8 mouse cellular contexts compared by ENCODE assay signal in genomic region chr10:25929401-25930150, GRCm38 (mm10).
DNase-seq lines count a peak whose midpoint lies in the region; ATAC-seq and TF ChIP-seq lines count a peak whose summit lies in the region.

No protein-coding gene starts in this region.

- no peak overlapping the region for H3K9ac ChIP-seq in kidney, postnatal 0 days (ENCODE audit: low read depth, low read length)
- H3K9ac ChIP-seq in kidney, embryonic 16.5 days (replicated peaks; ENCODE audit: low read length): no peak overlapping the region
- no peak overlapping the region for H3K9ac ChIP-seq in heart, embryonic 12.5 days

- H3K4me2 ChIP-seq in kidney, postnatal 0 days (ENCODE audit: low read length): no peak overlapping the region
- H3K4me2 ChIP-seq in kidney, embryonic 16.5 days (replicated peaks; ENCODE audit: low read depth, low read length): no peak overlapping the region
- peak overlapping the region; percentile 56 for H3K4me2 ChIP-seq in heart, embryonic 12.5 days
- peak overlapping the region; percentile 60 for H3K4me2 ChIP-seq in myocyte (ENCODE audit: low read depth)

- no peaks in the 10 kb centered on the region for H3K79me2 ChIP-seq in myocyte (ENCODE audit: control insufficient read depth, insufficient read depth)

- no peak for ATAC-seq in kidney, postnatal 0 days (replicated peaks; ENCODE audit: low FRiP score, low read depth)
- ATAC-seq in kidney, embryonic 16.5 days (ENCODE audit: low FRiP score, low TSS enrichment): no peak
- ATAC-seq in heart, embryonic 12.5 days (ENCODE audit: insufficient number of reproducible peaks, low FRiP score): peak; percentile 48; the same call in 1 of the 2 replicates
- no peak for ATAC-seq in monocyte, adult 5-6 weeks (replicated peaks; ENCODE audit: insufficient number of reproducible peaks, low FRiP score, low TSS enrichment, poor library complexity, severe bottlenecking)

- DNase-seq in kidney, postnatal 0 days (ENCODE audit: low spot score): peak; percentile 39
- DNase-seq in layer of hippocampus, postnatal 14 days (ENCODE audit: low spot score in 2 of 2): peak; percentile 31 to 66
- no peak for DNase-seq in testis, postnatal 14 days (ENCODE audit: low spot score)
- DNase-seq in lung, adult 18-20 months: no peak

- 0 out of 2 replicates have a peak, but pooled peaks cover 7% of the 10 kb centered on the region for H3K4me1 ChIP-seq in kidney, postnatal 0 days (replicated peaks; ENCODE audit: insufficient read depth, low read length)
- peaks cover 9% of the 10 kb centered on the region; the same call in 1 of the 2 replicates for H3K4me1 ChIP-seq in kidney, embryonic 16.5 days (ENCODE audit: insufficient read depth, low read length)
- H3K4me1 ChIP-seq in heart, embryonic 12.5 days (replicated peaks): peaks cover 25% of the 10 kb centered on the region

- H3K4me3 ChIP-seq in kidney, postnatal 0 days (replicated peaks; ENCODE audit: low read depth, low read length): no peak overlapping the region
- no peak overlapping the region for H3K4me3 ChIP-seq in kidney, embryonic 16.5 days (ENCODE audit: low read length)
- H3K4me3 ChIP-seq in heart, embryonic 12.5 days: no peak overlapping the region
- H3K4me3 ChIP-seq in myocyte: no peak overlapping the region

- no peak overlapping the region for H3K27ac ChIP-seq in kidney, postnatal 0 days
- no peak overlapping the region for H3K27ac ChIP-seq in kidney, embryonic 16.5 days (ENCODE audit: low read length)
- peak overlapping the region; percentile 79 for H3K27ac ChIP-seq in heart, embryonic 12.5 days (ENCODE audit: poor library complexity, severe bottlenecking)

- H3K9me3 ChIP-seq in kidney, postnatal 0 days (replicated peaks; ENCODE audit: low read length): no peaks in the 10 kb centered on the region
- no peaks in the 10 kb centered on the region for H3K9me3 ChIP-seq in kidney, embryonic 16.5 days (ENCODE audit: low read length)
- H3K9me3 ChIP-seq in heart, embryonic 12.5 days (replicated peaks): no peaks in the 10 kb centered on the region

- no peak for TF ChIP-seq POLR2A in myocyte (IDR thresholded peaks at IDR 0.05; ENCODE audit: insufficient read length, low read depth)

- no peaks in the 10 kb centered on the region for H3K36me3 ChIP-seq in kidney, postnatal 0 days (ENCODE audit: insufficient read depth, low read length)
- H3K36me3 ChIP-seq in kidney, embryonic 16.5 days (ENCODE audit: insufficient read depth, low read length): no peaks in the 10 kb centered on the region
- no peaks in the 10 kb centered on the region for H3K36me3 ChIP-seq in heart, embryonic 12.5 days
- no peaks in the 10 kb centered on the region for H3K36me3 ChIP-seq in myocyte (ENCODE audit: control insufficient read depth, insufficient read depth)

- no peak overlapping the region for H3ac ChIP-seq in myocyte (ENCODE audit: control insufficient read depth, insufficient read length)

- no peaks in the 10 kb centered on the region for H3K27me3 ChIP-seq in kidney, postnatal 0 days (ENCODE audit: insufficient read depth, low read length)
- no peaks in the 10 kb centered on the region for H3K27me3 ChIP-seq in kidney, embryonic 16.5 days (ENCODE audit: insufficient read depth, low read length)
- H3K27me3 ChIP-seq in heart, embryonic 12.5 days (replicated peaks): no peaks in the 10 kb centered on the region
- H3K27me3 ChIP-seq in myocyte (ENCODE audit: control insufficient read depth, insufficient read depth, insufficient read length): no peaks in the 10 kb centered on the region

- TF ChIP-seq CTCF in kidney, postnatal 0 days (IDR thresholded peaks at IDR 0.05; ENCODE audit: low read depth): no peak

- WGBS in kidney, postnatal 0 days: 26% methylated on average over 12 of the region's 12 CpGs
- 42% methylated on average over 12 of the region's 12 CpGs for WGBS in kidney, embryonic 16.5 days
- WGBS in heart, embryonic 12.5 days: 12% methylated on average over 12 of the region's 12 CpGs

TF ChIP-seq in myocyte, 11 proteins besides CTCF, POLR2A, EP300 and RAD21:
- TF ChIP-seq MYOD1 (IDR thresholded peaks at IDR 0.05; ENCODE audit: control insufficient read depth in 1 of 3, insufficient read length in 2 of 3, low read depth in 2 of 3) (peak; percentile 35 to 74 (median 74)), USF1 (IDR thresholded peaks at IDR 0.05; ENCODE audit: low read depth) (no peak), REST (IDR thresholded peaks at IDR 0.05; ENCODE audit: insufficient read depth, insufficient read length) (no peak), E2F4 (IDR thresholded peaks at IDR 0.05; ENCODE audit: insufficient read depth) (no peak), POLR2AphosphoS2 (IDR thresholded peaks at IDR 0.05; ENCODE audit: insufficient read length, low read depth) (no peak), SRF (IDR thresholded peaks at IDR 0.05; ENCODE audit: control insufficient read depth, insufficient read length, low read depth) (no peak), CEBPB (IDR thresholded peaks at IDR 0.05; ENCODE audit: insufficient read depth, poor library complexity, severe bottlenecking) (no peak), MYOG (IDR thresholded peaks at IDR 0.05; ENCODE audit: control insufficient read depth in 1 of 3, insufficient read depth in 1 of 3, insufficient read length in 2 of 3, low read depth in 2 of 3) (peak; percentile 63 to 92 (median 63)), TCF12 (IDR thresholded peaks at IDR 0.05; ENCODE audit: insufficient read depth, poor library complexity, severe bottlenecking) (peak; percentile 11)

Comparison
In these comparisons a context has a peak if more than half of its experiments do, and no peak if none do; other contexts are left out.
1. DNase-seq: peak in kidney, postnatal 0 days (single experiment) and layer of hippocampus, postnatal 14 days (2 of 2); none in testis, postnatal 14 days (single experiment) and lung, adult 18-20 months (0 of 2).
2. H3K4me2 ChIP-seq: peak in heart, embryonic 12.5 days (single experiment) and myocyte (single experiment); none in kidney, postnatal 0 days (single experiment) and kidney, embryonic 16.5 days (single experiment).